Mouse (Mus musculus): Measurements from ENCODE around the gene Calml4.
"Not testable (repeated sequence)": the region's sequence is repeated elsewhere in the genome, so short reads cannot be mapped to it uniquely, and the experiment has no call there.

The Calml4 gene

DNA sequence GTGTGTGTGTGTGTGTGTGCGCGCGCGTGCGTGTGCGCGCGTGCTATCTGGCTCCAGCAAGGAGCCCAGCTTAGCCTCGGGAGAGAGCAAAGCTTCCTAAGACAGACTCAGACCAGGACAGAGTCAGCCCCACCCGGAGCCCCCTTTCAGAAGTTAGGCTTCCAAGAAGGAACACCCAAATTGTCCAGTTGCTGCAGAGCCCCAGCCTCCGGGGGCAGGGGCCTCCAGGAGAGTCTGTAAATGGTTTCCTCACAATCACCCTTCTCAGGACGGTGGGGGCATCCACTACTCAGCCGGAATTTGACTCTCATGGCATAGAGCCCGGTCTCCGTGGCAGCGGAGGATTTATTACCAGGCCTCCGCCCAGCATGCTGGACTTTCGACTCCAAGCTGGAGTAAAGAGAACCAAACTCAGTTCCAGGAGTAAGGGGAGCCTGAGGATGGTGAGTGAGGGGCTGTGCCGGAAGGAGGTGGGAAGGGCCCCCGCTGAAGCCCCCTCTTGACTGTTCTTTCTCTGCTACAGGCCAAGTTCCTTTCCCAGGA lies at the start of gene Calml4:
Calml4 (plus strand) TSS at position 362 of the 543 bp plus-strand sequence.
- peak; percentile 93 for DNase-seq

DNA sequence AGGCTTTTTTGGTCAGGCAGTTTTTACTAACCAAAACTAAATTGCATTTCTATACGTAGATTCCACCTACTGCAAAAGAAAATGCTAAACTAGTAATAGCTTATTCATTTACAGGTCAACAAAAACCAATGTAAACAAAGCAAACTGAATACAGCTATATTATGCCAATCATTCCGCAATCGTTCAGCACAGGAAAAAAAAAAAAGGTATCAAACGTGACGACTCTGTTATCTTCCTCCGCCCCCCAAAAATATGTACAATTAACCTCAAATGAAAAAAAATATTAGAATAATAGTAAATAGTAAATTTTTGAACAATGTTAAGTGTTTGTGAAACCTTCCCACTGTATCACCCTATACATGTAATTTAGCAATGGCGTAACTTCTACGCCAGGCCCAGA lies 47.8 kb upstream of the Calml4 start:
- no peak for DNase-seq

DNA sequence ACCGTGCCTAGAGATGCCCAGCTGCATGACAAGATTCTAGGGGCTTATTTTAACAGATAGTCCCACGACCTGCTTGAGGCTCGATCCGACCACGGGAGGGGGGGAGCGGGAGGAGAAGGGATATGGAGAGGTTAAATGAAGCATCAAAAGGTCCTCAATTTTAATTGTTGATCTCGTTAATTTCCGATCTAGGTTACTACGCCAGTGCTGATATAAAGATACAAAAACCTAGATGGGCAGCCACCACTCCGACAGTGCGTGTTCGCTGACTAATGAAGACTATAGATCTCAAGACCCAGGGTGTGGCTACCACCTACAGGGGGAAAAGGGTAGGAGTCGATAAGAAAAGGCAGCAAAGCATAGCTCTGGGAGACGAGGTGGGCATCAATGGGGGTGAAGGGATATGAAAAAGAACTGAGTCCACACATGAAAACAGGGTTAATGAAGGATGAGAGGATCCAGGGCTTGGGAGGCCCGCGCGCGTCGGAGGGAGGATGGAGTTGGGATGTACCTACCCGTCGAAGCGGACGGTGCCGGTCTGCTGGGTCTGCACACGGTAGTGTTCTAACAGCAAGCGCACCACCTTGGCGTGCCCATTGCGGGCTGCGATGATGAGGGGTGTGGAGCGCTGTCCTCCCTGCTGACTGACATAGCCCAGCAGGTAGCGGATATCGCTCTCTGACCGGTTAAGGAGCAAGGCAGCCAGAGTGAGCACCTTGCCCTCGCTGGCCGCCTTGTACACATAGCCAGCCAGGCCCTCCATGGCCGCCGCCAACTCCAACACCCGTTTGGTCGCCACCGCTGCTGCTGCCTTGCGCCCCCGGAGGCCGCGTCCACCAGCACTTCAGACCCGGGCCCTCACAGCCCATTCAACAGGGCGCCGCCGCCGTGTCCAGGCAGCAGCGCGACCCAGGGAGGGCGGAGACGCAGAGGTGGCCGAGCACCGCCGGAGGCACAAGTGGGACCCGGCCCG lies 47.1 kb upstream of the Calml4 start:
- DNase-seq: peak; percentile 16

DNA sequence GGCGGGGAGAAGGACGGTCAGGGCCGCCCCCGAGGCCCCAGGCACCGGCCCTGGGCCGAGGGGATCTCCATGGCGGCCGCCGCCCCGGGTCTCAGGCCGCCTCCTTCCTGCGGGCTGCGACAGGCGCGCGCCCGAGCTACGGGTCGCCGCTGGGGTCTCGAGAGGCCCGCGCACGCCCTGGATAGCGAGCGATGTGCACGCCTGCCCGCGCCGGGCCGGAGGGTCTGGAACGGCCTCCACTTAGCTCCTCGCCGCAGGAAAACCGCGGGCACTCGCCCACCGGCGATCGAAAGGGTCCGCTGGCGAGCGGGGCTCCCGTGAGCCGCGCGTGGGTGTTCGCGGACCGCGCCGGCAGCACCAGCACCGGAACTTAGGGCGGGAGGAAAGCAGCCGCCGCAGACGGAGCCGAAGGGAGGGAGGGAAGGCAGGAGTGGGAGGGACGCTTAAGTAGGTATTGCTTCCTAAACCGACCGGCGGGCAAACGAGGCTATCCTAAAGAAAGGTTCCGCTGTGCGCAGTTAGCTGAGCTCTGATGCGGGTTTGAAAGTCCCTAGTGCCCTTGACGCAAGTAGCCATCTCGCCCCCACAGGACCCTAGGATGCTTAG lies 46.3 kb upstream of the Calml4 start, which contains the start of gene Fem1b:
Fem1b (minus strand) TSS at position 419 of the 606 bp plus-strand sequence.
- peak; percentile 95 for DNase-seq

DNA sequence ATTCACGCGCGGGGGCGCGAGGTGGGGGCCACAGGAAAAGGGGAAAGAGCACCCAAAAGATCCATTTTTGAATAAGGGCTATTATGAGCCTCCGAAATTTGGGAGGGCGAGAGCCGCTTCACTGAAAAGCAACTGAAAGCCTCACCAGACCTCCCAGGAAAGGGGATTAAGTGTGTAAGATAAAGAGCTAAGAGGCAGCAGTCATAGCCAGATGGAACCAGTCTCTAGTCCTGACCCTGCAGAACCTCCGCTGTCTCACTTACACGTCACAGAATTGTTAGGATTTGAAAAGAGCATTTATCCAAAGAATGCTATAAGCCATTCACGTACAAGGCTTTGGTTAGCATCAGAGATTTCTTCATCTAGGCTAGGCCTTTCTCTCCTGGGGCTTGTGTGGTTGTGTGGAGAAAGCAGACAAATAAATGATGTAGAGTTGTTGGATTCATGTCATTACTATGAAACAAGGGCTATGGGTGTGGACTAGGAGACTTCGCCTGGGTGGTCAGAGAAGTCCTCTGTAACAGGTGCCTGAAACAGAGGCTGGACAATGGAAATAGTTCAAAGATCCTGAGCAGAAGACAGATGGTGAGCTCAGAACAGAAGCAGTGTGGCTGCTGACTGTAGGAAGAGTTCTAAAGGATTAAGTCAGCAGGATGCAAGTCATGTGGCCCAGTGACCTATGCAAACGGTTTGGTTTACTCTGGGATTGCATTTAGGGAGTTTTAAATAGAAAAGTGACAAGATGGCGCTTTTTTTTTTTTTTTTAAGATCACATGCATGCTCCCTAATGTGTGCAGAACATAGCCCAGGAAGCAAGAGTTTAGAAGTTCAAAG lies 45.4 kb upstream of the Calml4 start:
- DNase-seq: no peak

DNA sequence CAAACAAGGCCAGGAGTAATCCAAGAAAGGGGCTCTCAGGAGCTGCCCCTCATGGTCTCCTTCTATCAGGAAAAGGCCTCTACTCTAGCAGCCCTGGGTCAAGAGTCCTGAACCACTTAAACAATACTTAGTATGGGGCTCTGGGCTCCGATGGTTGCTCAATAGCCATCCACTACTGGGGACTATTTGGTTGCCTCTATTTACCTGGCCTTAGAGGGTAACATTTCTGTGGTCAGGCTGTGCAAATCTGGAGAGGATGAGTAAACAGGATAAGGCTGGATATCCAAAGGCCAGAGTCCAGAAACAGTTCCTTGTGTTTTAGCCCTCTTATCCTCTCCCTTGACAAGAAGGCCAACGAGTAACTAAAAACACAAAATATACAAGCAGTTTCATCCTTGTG lies 43.1 kb upstream of the Calml4 start:
- peak; percentile 53 for DNase-seq

DNA sequence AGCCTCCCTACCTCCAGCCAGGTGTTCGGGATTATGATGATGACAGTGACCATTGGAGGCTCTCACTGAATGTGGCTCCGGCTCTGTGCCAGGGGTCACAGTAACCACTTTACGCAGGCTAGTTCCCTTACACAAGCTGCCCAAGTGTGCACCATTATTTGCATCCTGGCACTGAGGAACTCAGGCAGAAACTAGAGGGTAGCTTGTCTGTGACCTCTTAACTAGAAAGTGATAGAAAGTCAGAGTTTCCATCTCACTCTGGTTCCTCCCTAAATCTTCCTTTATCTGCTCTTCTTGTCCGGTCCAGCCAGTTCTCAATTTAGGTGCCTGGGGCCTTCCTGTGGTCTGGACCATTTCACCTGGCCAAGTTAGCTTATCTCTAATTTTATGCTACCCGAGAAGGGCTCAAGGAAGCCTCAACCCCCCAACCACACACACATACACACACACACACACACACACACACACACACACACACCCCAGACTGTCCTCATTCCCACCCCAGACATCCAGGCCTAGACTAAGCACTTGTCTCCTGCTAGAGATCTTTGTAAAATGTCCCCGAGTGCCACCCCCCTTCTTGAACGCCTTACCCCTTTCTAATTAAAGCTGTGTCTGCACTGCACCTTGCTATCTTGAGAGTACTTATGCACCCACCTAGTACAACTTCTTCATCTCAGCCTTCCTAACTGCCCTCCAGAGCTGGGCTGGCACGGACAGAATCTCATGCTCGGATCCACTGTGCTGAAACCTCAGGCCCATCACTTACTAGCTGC lies 41.4 kb upstream of the Calml4 start:
- no peak for DNase-seq

DNA sequence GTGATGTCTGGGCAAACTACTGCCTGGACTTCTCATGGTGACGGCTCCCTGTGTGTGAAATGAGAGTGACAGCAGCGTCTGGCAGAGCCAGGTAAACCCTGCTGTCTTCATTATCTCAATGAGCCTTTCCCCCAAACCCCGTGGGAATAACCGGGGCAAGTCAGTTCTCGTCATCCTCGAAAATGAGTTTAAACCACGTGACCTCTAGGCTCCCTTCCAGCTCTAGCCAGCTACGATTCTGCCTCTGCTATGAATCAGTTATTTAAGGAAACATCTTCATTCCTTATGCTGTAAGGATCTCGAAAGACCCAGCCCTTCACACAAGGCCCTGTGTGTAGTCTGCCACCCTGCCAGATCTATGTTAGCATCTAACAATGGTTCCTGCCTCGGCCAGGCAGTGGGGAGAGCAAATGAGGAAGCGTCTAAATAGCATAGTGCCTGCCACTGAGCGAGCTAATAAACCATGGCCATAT lies 40.7 kb upstream of the Calml4 start:
- DNase-seq: peak; percentile 55

DNA sequence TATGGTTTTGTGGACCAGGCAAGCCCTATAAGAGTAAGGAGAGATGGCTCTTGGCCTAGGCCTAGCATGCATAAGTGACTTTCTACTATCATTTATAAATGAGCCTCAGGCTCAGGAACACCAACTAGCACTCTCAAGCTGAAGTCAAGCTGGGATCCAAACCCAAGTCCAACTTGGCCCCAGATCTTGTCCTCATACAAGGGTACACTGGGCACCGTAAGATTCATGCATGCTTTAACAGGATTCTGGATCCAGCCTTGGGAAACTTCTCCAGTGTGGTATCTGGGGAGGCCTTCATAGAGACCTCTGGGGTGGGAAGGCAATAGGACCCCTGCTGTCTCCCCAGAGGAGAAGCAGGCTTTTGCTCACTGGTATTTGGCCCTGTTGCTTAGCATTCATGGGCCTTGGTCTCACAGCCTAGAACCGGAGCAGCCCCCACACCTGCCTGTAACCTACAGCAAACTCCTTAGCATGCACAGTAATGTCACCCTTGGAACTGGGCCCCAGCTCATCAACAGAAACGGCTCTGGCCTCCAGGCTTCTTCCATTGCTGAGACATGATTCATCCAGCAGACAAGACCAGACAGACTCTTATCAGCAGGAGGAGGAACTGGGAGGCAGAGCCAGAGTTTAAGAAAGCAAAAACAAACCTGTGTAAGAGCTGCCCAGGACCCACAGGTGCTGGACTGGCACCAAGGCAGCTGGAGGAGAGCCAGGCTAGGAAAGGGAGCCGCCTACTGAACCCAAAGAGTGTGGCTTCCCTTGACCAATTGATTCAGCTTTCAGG lies 39.9 kb upstream of the Calml4 start:
- peak; percentile 27 for DNase-seq

DNA sequence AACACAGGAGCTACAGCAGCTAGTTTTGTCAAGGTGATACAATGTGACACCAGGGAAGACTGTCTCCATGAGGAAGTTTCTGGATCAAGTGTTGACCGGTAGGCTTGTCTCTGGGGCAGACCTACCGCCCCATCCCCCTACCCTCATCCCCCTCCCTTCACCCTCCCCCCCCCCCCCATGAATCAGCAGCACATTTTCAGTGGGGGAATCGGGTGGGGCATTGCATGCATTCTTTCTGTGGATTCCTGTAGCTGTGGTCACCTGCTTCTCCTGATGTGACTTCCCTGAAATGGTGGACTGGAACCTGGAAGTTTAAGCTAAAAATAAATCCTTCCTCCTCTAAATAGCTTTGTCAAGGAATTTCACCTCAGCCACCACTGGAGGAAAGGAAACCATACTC lies 38.4 kb upstream of the Calml4 start:
- no peak for DNase-seq

DNA sequence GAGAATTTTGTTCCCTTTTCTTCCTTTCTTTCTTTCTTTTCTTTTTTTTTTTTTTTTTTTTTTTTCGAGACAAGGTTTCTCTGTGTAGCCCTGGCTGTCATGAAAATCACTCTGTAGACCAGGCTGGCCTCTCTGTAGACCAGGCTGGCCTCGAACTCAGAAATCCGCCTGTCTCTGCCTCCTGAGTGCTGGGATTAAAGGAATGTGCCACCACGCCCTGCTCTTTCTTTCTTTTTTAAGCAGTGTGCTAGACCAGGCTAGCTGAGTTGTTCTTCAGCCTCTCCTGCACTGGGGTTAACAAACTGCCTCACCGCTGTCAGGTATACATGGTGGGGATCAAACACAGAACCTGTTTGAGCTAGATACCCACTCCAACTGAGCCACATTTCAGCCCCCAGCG lies 38.0 kb upstream of the Calml4 start:
- not testable (repeated sequence) for DNase-seq

DNA sequence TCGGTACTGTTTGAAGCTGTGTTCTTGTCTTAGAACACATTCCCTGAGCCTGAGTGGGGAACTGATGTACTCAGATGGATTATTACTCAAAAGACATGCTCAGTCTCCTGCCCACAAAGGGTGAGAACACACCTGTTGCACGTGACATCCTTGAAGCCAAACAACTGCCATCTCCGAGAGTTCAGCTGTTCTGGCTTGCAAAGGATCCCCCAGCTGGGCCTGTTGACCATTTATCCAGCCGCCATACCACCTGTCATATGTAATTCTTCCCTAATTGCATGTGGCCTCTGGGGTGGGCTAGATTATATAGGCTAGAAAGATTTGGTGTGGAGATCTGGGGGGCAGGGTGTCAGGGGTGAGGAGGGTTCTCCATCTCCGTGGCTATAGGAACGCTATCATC lies 37.1 kb upstream of the Calml4 start:
- DNase-seq: no peak

DNA sequence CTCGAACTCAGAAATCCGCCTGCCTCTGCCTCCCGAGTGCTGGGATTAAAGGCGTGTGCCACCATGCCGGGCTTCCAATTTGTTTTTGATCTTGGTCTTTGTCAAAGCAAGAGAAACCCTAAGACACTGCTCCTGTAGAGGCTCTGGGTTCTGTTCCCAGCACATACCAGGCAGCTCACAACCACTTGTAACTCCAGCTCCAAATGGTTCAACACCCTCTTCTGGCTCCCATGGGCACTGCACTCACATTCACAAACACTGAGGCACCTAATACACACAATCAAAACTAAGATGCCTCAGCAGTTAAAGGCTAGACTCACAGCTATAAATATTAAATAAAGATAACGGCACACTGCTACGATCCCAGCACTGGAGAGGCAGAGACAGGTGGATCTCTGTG lies 36.1 kb upstream of the Calml4 start:
- no peak for DNase-seq

DNA sequence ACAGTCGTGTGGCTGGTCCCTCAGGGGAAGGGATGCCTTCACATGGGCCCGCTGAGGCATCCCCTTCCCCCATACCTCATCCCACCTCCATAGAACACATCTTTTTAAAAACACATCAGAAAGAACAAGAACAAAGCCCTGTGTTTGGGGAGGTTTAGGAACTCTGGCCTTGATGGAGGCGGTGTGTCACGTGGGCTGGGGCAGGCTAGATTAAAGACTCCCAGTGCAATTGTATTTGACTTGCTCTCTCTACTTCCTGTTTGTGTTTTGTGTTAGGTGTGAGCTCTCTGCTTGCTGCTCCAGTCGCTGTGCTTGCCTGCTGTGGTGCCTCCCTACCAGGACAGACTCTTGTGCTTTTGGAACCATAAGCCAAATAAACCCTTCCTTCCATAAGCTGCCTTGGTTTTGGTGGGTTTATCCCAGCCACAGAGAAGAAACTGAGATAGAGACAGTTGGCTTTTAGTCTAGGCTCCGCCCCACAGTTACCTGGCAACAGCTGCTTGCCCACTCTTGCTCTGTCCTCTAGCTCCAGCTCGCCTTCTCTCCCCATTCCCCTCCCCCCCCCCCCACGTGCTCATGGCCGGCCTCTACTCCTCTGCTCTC lies 32.0 kb upstream of the Calml4 start:
- no peak for DNase-seq

DNA sequence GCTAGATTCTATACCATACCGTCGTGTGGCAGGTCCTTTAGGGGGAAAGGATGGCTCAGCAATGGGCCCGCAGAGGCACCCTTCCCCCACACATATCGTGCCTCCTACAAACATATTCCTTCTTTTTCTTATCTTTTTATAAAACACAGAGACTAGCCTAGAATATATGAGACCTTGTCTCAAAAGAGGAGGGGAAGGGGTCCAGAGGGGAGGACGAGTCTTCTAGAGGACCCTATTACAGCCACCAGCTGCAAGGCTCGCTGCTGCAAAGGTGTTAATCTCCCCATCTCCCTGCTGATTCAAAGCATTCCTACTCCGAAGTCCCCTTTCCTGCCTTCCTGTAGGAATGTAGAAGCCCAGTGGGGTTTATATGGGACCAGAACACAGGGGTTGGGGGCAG lies 31.4 kb upstream of the Calml4 start:
- no peak for DNase-seq

DNA sequence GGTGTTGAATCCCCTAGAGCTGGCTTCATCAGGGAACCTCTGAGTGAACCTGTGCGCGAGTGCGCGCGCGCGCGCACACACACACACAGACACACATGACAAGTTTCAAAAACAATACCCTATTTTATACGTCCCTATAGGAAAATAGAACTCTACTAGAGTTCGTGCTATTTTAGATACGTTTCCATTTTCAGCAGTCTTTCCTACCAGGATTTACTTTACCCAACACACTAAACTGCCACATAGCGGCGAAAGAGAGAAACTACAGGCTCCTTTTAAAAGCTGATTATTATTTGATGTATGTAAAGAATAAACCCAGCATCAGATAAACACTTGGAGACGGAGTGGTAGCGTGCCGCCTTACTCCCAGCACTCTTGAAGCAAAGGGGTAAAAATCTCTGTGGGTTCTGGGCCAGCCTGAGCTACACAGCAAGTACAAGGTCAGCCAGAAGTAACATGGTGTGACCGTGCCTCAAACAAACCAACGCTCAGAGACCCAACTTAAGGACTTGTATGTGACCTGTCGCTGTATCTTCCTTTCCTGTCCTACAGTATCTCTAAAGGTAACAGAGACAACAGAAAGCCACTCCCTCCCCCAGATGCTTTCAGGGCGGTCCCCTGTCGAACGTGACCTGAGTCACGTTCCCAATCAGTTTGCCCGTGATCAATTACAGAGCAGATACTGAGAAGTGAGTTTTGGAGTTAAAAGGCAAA lies 29.8 kb upstream of the Calml4 start:
- peak; percentile 57 for DNase-seq

DNA sequence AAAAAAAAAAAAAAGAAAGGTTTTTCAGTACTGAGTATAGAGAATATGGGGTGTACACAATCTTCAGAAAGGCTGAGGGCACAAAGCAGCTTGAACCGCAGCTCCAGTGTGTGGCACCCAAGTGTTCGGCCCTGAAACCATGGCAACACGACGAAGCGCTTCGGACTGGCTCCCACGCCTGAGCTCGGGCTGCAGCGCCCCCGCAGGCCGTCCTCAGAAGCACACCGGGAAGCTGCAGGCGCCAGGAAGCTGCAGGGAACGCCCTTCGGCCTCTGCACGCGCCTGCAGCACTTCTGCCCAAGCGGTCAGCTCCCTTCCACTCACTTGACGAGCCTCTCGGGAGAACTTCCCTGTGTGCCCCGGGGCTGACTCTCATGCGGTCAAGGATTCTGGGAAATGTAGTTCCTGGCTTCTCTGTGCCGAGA lies 29.2 kb upstream of the Calml4 start:
- peak; percentile 98 for DNase-seq

DNA sequence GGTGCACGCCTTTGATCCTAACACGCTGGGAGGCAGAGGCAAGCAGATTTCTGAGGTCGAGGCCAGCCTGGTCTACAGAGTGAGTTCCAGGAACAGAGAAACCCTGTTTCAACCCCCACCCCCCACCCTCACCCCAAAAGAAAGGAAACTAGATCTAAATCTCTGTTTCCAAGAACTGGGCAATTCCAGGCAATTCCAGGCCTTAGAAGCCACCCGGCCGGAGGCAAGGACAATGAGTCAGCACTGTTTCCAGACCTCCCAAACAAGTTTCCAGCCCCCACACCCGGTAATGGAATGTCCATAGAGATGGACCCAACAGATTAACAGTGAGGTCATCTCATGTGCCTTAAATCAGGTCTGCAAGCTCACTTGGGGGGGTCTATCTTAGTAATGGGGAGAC lies 28.0 kb upstream of the Calml4 start:
- DNase-seq: no peak

DNA sequence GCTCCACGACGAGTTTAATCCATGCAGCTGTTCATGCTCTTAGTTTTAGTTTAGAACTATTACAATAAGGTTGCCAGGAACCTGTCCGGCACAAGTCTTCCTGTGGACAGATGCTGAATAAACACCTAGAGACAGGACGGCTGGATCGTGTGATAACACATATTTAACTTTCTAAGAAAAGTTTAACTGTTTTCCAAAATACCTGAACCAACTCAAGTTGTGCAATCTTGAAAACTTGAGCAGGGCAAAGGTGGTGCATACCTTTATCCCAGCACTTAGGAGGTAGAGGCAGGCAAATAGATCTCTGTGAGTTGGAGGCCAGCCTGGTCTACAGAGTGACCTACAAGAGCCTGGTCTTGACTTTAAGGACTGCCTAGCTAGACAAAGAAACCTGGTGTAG lies 23.0 kb upstream of the Calml4 start:
- DNase-seq: no peak
